Mouse (Mus musculus): ENCODE results near the gene Tpsg1. TPM values are rescaled to one million over a fixed set of nuclear protein-coding genes. Genes with fewer than 3 reads are reported as not detected.
A peak's percentile ranks its signal among the peaks of the same experiment; 100 is the strongest.

Gene Tpsg1
- polyA plus RNA-seq, 1 experiment from 2014 or later: 0.50 TPM

DNA sequence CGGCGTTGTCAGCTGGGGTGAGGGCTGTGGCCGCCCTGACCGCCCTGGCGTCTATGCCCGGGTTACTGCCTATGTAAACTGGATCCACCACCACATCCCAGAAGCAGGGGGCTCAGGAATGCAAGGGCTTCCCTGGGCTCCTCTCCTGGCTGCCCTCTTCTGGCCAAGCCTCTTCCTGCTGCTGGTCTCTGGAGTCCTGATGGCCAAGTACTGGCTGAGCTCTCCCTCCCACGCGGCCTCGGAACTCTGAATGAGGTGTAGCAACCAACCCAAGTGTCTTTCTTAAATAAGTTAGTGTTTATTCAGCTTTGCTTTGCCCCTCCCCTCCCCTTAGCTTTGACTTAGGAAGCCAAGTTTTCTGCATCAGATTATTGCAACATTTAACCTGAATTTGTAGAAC lies 4.9 kb downstream of the Tpsg1 start:
- no peaks in the 10 kb centered on the region for H3K9me3 ChIP-seq
- 54% methylated on average over 9 of the region's 9 CpGs for WGBS
- peak; percentile 33 for DNase-seq (ENCODE audit: low spot score)

DNA sequence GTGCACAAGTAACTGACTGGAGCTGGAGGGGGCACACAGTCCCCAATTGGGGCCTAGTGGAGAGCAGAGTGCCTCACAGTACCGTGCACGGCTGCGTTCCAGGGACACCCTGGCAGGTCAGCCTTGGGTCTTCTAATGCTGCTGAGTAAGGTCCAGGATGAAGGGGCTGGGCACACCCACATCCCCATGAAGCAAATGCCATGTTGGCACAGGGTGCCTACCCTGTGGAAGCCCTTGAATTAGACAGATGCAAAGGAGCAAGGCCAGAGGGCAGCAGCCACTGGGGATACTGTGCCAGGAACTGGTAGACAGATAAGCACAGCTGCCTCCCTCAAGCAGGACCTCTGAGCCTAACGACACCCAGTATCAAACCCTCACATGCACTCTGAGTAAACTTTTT lies 25.5 kb downstream of the Tpsg1 start:
- H3K4me1 ChIP-seq (replicated peaks): peaks cover 15% of the 10 kb centered on the region
- H3K9me3 ChIP-seq: no peaks in the 10 kb centered on the region
- WGBS: 86% methylated on average over 4 of the region's 4 CpGs
- H3K4me3 ChIP-seq: no peak overlapping the region
- peaks cover 33% of the 10 kb centered on the region for H3K36me3 ChIP-seq
- H3K27ac ChIP-seq: no peak overlapping the region
- 0 out of 2 replicates have a peak, but pooled peaks cover 10% of the 10 kb centered on the region for H3K27me3 ChIP-seq (ENCODE audit: insufficient read depth, poor library complexity, severe bottlenecking)
- no peak for DNase-seq (ENCODE audit: low spot score)

More for the DNA sequence above, 4.9 kb downstream of the Tpsg1 start:
- H3K27me3 ChIP-seq (ENCODE audit: insufficient read depth, poor library complexity, severe bottlenecking): peaks cover 14% of the 10 kb centered on the region
- H3K36me3 ChIP-seq: peaks cover 31% of the 10 kb centered on the region; the same call in 1 of the 2 replicates
- peaks cover 9% of the 10 kb centered on the region; the same call in 1 of the 2 replicates for H3K4me1 ChIP-seq (replicated peaks)
- no peak overlapping the region for H3K27ac ChIP-seq
- H3K4me3 ChIP-seq: no peak overlapping the region

DNA sequence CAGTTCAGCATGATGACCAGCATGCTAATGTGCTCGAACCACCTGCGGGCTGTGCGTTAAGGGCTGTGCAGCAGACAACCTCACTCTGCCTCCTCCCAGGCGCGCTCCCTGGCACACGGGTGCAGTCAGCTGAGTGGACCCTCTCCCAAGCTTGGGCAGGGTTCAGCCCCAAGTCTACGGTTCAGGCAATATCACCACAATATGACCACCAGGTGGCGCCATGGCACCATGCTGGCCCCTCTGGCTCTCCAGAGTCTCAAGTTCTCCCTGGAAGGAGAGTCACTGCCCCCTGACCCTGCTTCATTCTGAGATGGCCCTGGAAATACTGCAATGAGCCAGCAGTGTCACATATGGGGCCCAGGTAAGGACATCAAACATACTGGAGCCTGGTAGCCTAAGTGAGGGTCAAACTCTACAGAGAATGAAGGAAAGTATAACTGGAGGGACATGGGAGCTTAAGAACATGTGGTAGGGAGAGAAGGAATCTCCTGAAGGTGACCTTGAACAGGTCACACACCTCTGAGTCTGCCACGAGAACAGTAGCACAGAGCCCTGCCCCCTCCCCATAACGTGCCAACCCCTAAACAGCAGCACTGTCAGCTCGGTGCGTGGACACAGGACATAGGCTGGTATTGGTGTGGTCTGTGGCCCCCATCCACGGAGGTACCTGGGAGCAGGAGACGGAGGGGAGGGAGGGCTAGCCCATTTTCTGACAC lies 28.9 kb downstream of the Tpsg1 start:
- H3K27ac ChIP-seq: no peak overlapping the region
- H3K4me3 ChIP-seq: no peak overlapping the region
- peaks cover 39% of the 10 kb centered on the region; the same call in 1 of the 2 replicates for H3K27me3 ChIP-seq (ENCODE audit: insufficient read depth, poor library complexity, severe bottlenecking)
- peaks cover 7% of the 10 kb centered on the region; the same call in 1 of the 2 replicates for H3K36me3 ChIP-seq
- H3K4me1 ChIP-seq (replicated peaks): peaks cover 37% of the 10 kb centered on the region
- no peaks in the 10 kb centered on the region for H3K9me3 ChIP-seq
- 37% methylated on average over 14 of the region's 14 CpGs for WGBS
- DNase-seq (ENCODE audit: low spot score): peak; percentile 82

DNA sequence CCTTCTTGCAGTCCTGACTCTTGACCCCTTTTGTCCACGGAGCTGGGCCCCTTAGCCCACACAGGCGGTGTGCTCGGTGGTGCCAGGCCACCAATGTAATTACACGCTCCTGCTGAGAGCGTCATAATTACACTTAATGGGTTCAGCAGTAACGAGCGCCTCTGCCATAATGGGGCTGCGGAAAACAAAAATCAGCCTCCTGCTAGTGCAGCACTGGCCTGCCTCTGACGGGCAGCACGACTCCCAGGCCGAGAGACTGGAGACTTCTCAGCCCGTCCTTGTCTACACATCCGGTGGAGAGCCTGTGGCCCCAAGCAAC lies 29.4 kb downstream of the Tpsg1 start:
- Histone ChIP-seq H3K27me3 (ENCODE audit: insufficient read depth, poor library complexity, severe bottlenecking) (peaks cover 44% of the 10 kb centered on the region), H3K4me1 (replicated peaks) (peaks cover 39% of the 10 kb centered on the region), H3K27ac (no peak overlapping the region), H3K4me3 (no peak overlapping the region), H3K36me3 (peaks cover 7% of the 10 kb centered on the region; the same call in 1 of the 2 replicates), H3K9me3 (no peaks in the 10 kb centered on the region)
- 65% methylated on average over 13 of the region's 13 CpGs for WGBS
- no peak for DNase-seq (ENCODE audit: low spot score)

DNA sequence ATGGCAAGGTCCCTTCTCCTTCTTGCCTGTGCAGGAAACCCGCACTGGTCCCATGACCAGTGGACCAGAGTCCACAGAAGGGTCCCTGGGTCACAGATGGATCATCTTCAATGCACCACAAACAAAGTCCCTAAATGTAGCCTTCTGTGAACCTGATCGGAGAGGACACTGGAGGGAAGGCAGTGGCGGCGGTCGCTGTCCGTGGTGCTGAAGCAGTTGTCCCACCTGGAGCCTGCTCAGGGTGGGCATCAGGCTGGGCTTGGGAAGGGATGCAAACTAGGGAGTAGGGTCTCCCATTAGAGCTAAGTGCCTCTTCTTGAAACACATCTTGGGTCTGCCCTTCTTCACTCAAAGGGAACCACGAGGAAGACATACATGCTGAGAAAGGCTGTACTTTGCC lies 31.4 kb downstream of the Tpsg1 start:
- Histone ChIP-seq H3K27me3 (ENCODE audit: insufficient read depth, poor library complexity, severe bottlenecking) (peaks cover 56% of the 10 kb centered on the region), H3K9me3 (no peaks in the 10 kb centered on the region), H3K4me3 (no peak overlapping the region), H3K27ac (no peak overlapping the region), H3K4me1 (replicated peaks) (peaks cover 58% of the 10 kb centered on the region), H3K36me3 (0 out of 2 replicates have a peak, but pooled peaks cover 7% of the 10 kb centered on the region)
- DNase-seq (ENCODE audit: low spot score): peak; percentile 68
- 4% methylated on average over 7 of the region's 7 CpGs for WGBS

DNA sequence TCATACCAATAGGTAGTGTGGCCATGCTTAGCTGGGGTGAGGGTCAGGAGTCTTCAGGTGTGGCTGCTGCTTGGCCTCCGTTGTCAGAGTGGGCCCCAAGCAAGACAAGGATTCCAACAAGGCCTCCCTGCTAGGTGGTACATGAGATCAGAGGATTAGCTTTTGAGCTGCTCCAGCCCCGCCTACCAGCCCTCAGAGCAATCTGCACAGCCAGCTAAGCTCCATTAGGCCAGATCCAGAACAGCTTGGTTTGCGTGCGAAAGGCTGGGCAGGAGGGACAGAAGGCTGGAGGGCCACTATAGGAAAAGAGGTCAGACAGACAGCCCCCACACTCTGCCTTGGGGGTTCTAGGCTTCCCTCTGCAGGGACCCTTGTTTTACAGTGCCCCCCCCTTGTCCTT lies 32.4 kb downstream of the Tpsg1 start:
- H3K9me3 ChIP-seq: no peaks in the 10 kb centered on the region
- H3K27ac ChIP-seq: no peak overlapping the region
- no peak overlapping the region for H3K4me3 ChIP-seq
- peaks cover 57% of the 10 kb centered on the region for H3K27me3 ChIP-seq (ENCODE audit: insufficient read depth, poor library complexity, severe bottlenecking)
- no peak for DNase-seq (ENCODE audit: low spot score)
- 40% methylated on average over 4 of the region's 4 CpGs for WGBS
- H3K4me1 ChIP-seq (replicated peaks): peaks cover 69% of the 10 kb centered on the region
- 0 out of 2 replicates have a peak, but pooled peaks cover 7% of the 10 kb centered on the region for H3K36me3 ChIP-seq

DNA sequence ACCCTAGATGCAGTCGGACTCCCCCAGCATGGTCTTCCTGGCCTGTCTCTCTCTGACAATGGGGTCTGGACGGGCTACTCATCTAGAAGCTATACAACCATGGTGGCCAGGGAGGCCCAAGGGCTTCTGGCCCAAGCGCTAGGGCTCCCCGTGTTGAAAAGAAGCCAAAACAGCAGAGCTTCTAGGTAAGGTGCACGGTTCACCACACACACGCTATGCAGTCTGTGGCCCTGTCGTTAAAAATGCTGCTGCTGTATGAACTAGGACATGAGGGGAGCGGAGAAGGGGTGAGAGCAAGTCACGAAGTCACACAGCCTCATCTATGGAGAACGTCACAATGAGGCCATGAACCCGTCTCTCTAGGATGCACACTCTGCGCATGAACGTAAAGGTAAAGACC lies 33.2 kb downstream of the Tpsg1 start:
- DNase-seq (ENCODE audit: low spot score): no peak
- Histone ChIP-seq H3K27ac (no peak overlapping the region), H3K4me1 (replicated peaks) (peaks cover 76% of the 10 kb centered on the region), H3K9me3 (no peaks in the 10 kb centered on the region), H3K36me3 (0 out of 2 replicates have a peak, but pooled peaks cover 1% of the 10 kb centered on the region), H3K4me3 (no peak overlapping the region), H3K27me3 (ENCODE audit: insufficient read depth, poor library complexity, severe bottlenecking) (peaks cover 50% of the 10 kb centered on the region)
- 86% methylated on average over 13 of the region's 13 CpGs for WGBS

DNA sequence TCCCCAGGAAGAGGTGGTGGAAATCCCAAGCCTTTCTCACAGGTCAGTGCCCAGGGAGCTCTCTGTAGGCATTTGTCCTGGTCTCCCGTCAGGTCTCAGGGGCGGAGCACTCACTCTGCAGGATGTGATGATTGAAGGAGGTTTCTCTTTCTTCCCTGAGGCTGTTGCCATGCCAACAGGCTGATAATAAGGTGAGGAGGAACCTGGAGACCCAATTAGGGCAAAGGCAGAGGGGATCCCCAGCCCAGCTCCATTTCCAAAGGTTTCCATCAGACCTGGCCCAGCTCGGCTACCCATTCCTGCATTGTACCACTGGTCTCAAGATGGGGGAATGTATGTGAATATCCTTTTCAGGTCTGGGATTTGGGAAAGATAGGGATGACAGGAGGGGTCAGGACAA lies 35.1 kb downstream of the Tpsg1 start:
- Histone ChIP-seq H3K4me1 (replicated peaks) (peaks cover 81% of the 10 kb centered on the region), H3K27me3 (ENCODE audit: insufficient read depth, poor library complexity, severe bottlenecking) (peaks cover 50% of the 10 kb centered on the region), H3K27ac (peak overlapping the region; percentile 81), H3K36me3 (no peaks in the 10 kb centered on the region), H3K4me3 (0 out of 2 replicates have a peak overlapping the region, but pooled peaks have one; percentile 6), H3K9me3 (no peaks in the 10 kb centered on the region)
- no peak for DNase-seq (ENCODE audit: low spot score)
- 29% methylated on average over 3 of the region's 3 CpGs for WGBS

DNA sequence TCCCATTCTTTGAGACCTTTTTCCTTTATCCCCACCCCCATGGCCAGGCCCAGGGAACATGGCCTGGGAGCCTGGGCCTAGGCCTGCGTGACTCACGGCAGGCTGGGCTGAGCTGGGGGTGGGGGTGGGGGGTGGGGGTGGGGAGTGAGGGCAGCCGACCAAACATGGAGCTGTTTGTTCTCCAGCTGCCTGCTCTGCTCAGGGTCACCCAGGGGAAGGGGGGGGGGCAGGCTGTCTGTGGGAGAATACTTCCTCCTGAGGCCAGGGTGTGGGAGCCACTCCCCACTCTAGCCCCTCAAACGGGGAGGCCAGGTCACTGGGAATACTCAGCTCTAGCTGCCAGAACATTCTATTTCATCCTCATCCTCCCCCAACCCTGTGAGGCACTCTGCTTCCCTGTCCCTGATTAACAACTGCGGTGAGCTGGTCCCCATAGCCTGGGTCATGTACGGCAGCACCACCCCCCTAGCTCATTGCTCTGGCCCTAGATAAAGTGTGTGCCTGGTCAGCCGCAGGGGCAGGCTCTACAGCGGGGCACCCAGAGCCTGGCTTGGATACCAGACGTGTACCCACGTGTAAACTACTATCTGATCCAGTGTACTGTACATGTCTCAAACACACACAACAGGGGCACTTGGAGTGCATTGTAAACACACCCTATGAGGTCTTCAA lies 36.3 kb downstream of the Tpsg1 start:
- H3K9me3 ChIP-seq: no peaks in the 10 kb centered on the region
- peaks cover 82% of the 10 kb centered on the region for H3K4me1 ChIP-seq (replicated peaks)
- H3K27ac ChIP-seq: peak overlapping the region; percentile 81
- no peaks in the 10 kb centered on the region for H3K36me3 ChIP-seq
- H3K27me3 ChIP-seq (ENCODE audit: insufficient read depth, poor library complexity, severe bottlenecking): peaks cover 40% of the 10 kb centered on the region
- H3K4me3 ChIP-seq: peak overlapping the region; percentile 11; the same call in 1 of the 2 replicates
- DNase-seq (ENCODE audit: low spot score): peak; percentile 38
- WGBS: 10% methylated on average over 10 of the region's 10 CpGs

DNA sequence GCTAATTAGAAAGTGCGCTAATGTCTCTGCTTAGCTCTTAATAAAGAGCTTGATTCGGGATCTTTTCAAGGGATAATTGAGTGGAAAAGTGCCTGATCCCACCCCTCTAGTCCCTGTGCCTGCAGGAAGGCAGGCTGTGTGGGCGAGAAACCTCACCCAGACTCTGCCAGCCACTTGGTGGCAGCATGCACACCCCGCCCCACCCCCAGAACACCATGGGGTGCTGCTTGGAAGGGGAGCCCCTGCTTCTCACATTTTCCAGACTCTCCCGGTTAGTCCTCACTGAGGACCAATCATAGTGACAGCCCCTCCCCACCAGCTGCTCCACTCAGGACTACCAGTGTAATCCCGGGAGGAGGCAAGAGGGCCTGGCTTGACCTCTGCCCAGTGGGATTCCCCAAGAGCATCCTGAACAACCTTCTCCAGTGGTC lies 37.0 kb downstream of the Tpsg1 start:
- Histone ChIP-seq H3K4me1 (replicated peaks) (peaks cover 87% of the 10 kb centered on the region), H3K9me3 (no peaks in the 10 kb centered on the region), H3K4me3 (peak overlapping the region; percentile 16; the same call in 1 of the 2 replicates), H3K27ac (peak overlapping the region; percentile 81), H3K27me3 (ENCODE audit: insufficient read depth, poor library complexity, severe bottlenecking) (peaks cover 35% of the 10 kb centered on the region), H3K36me3 (no peaks in the 10 kb centered on the region)
- WGBS: 18% methylated on average over 6 of the region's 6 CpGs
- DNase-seq (ENCODE audit: low spot score): peak; percentile 39

DNA sequence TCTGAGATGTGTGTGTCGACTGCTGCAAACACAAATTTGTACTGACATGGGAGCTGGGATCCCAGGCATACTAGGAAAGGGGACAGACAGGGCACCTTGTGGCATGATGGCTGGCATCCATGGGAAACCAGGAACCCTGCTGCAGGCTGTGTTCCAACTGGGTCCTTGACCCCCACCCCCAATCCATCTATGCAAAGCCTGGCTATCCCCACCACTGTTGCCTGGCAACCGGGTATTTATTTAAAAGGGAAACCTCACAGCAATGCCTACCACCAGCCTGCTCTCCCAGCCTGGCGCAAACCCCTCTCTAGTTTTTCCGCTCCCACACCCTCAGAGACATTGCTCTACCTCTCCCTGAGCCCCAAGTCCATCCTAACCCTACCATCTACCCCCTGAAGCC lies 38.3 kb downstream of the Tpsg1 start:
- Histone ChIP-seq H3K4me1 (replicated peaks) (peaks cover 80% of the 10 kb centered on the region), H3K27me3 (ENCODE audit: insufficient read depth, poor library complexity, severe bottlenecking) (peaks cover 26% of the 10 kb centered on the region)
- 66% methylated on average over 4 of the region's 4 CpGs for WGBS

DNA sequence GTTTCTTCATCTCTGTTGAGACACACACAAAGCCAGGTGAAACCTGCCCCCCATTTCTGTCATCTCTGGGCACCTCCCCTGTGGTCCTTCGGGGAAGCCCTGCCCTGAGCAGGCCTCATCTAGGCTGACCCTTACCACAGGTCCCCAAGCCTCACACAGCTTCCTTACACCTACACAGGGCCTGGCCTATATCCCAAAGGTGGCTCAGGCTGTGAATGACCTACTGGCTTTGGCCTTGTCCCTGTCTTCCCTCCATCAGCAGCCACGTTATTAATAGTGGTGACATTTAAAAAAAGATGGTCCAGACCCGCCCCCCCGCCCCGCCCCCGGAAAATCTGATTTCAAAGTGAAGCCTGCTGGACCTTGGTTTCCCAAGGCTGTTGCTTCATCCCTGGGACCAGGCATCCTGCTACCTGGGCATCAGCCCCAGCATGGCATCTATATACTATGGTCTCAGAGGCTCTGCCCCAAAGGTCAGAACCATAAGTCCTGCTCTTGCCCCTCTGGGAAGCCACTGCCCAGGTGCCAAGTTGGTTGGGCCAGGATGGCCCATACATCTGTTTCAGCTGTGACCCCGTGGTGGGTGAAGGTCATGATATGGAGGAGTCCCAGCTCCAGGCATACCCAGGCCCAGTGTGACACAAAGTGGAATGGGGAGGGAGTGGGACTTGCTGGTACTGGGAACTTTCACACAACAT lies 39.4 kb downstream of the Tpsg1 start:
- no peaks in the 10 kb centered on the region for H3K9me3 ChIP-seq
- peaks cover 79% of the 10 kb centered on the region for H3K4me1 ChIP-seq (replicated peaks)
- H3K4me3 ChIP-seq: no peak overlapping the region
- no peak overlapping the region; the same call in 1 of the 2 replicates for H3K27ac ChIP-seq
- DNase-seq (ENCODE audit: low spot score): no peak
- no peaks in the 10 kb centered on the region for H3K36me3 ChIP-seq
- WGBS: 79% methylated on average over 7 of the region's 7 CpGs
- peaks cover 15% of the 10 kb centered on the region for H3K27me3 ChIP-seq (ENCODE audit: insufficient read depth, poor library complexity, severe bottlenecking)

More for the DNA sequence above, 38.3 kb downstream of the Tpsg1 start:
- Histone ChIP-seq H3K27ac (peak overlapping the region; percentile 81), H3K4me3 (no peak overlapping the region), H3K36me3 (no peaks in the 10 kb centered on the region), H3K9me3 (no peaks in the 10 kb centered on the region)
- DNase-seq (ENCODE audit: low spot score): no peak
